Mouse (Mus musculus) cerebellum, postnatal 4 days (tissue): ENCODE measurements at regions not wholly inside any gene's neighbourhood (a gene's known extent, or its start where the extent isn't known, plus 50 kb on each side); places are given as distances from the start of the nearest gene placed in this dataset.
"Not testable (repeated sequence)": the region's sequence is repeated elsewhere in the genome, so short reads cannot be mapped to it uniquely, and the experiment has no call there.

Experiments used
- DNase-seq, 2 experiments: peaks; one replicate each; pipeline ENCODE4 v3.0.0; 2022; ENCODE audit warnings: low spot score in 2 of 2, mixed read lengths in 1 of 2

DNA sequence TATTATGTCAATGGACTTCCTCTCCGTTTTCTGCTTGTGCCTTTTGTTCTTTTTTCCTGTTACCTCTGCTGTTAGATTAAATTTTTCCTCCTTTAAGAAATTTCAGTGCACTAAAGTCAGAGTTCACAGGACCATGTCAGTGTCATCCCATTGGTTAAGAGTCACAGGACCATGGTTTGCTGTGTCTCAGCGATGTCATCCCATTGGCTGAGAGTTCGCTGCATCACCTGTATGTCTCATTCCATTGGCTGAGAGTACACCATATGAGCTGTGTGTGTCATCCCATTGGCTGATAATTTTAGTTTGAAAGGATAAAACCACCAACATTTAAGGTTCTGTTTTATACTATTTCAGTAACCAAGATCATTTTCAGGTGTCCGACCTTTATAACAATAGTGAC, 50.7 kb upstream of the Jade1 start:
- DNase-seq, result no peak

DNA sequence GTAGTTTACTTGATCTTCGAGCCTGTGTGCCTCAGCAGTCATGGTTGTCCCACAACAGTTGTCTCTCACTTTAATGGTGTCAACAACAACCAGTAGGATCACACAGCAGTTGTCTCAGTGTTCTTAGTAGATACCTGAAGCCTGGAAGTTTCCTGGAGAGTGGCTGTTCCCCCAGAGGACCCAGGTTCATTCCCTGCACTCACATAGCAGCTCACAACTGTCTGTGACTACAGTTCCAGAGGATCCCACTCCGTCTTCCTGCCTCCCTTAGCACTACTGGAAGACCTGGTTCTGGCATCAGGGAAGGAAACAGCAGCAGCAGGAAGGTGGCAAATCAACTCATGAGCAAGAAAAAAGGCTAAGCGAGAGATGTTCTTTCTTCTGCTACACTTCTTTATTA, 53.4 kb upstream of the Jade1 start:
- DNase-seq, result no peak

DNA sequence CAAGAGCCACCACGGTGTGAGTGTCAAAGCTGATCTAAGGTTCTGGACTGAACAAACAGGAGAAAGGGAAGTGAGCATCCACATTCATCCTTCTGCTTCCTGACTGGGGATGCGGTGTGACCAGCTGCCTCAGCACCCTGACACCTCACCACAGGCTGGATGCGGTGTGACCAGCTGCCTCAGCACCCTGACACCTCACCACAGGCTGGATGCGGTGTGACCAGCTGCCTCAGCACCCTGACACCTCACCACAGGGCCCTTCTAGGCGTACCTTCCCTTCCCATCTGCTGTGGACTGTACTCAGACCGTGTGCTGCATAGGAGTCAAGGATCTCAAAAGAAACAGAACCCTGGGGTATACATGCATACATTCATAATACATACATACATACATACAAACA, 53.9 kb upstream of the Jade1 start:
- DNase-seq, result not testable (repeated sequence)

DNA sequence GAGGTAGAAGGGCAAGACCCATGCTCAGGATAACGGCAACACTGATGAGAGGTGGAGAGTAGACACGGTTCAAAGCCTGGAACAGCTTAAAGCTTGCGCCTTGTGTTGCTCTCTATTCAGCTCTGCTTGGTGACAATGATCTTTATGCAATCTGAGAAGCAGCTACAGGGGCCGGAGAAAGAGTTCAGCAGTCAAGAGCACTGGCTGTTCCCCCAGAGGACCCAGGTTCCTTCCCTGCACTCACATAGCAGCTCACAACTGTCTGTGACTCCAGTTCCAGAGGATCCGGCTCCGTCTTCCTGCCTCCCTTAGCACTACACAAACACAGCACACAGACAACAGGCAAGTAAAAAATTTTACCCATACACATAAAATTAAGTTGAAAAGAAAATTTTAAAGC, 54.4 kb upstream of the Jade1 start:
- DNase-seq, result no peak

DNA sequence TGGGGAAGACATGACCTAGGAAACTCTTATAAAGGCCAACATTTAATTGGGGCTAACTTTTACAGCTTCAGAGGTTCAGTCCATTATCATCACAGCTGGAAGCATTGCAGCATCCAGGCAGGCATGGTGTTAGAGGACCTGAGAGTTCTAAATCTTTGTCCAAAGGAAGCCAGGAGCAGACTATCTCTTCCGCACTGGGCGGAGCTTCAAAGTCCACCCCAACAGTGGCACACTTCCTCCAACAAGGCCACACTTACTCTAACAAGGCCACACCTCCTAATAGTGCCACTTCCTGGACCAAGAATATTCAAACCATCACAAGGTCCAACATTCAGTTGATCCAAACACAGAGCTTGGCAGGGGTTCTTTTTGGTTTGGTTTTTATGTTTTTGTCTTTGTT, 55.9 kb upstream of the Jade1 start:
- DNase-seq, result no peak

DNA sequence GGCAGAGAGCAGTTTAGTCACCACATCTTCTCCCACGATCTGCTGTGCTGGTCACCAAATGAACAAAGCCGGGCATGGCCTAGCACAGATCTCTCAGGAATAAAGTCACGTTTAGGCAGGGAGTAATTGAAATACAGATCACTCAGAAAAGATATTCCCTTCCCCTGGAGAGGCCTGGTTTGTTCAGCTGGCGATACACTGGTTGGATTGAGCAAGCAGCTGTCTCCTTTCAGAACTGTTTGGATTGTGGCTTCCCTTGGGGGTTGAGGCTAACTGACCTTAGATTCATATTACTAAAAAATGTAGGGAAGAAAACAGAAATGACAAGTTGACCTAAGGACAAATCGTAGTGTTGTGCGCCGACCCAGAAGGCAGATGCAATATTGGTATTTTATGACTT, 56.7 kb upstream of the Jade1 start:
- no peak for DNase-seq

DNA sequence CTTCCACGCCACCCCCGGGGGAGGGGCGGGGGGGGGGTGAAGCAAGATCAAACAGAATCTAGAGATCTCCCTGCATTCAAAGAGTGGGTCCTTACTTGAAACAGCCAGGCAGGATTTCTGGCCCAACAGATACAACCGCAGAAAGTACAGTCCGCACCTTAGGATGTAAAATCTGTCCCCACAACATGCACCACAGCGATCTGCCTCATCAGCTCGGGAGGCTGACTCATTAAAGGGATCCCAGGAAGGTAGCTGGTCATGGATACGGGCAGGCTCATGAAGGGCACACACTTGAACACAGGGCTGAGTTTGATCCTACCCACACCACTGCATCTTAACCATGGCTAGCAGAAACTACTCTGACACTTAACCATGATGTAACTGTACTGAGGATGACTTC, 57.8 kb upstream of the Jade1 start:
- no peak for DNase-seq

DNA sequence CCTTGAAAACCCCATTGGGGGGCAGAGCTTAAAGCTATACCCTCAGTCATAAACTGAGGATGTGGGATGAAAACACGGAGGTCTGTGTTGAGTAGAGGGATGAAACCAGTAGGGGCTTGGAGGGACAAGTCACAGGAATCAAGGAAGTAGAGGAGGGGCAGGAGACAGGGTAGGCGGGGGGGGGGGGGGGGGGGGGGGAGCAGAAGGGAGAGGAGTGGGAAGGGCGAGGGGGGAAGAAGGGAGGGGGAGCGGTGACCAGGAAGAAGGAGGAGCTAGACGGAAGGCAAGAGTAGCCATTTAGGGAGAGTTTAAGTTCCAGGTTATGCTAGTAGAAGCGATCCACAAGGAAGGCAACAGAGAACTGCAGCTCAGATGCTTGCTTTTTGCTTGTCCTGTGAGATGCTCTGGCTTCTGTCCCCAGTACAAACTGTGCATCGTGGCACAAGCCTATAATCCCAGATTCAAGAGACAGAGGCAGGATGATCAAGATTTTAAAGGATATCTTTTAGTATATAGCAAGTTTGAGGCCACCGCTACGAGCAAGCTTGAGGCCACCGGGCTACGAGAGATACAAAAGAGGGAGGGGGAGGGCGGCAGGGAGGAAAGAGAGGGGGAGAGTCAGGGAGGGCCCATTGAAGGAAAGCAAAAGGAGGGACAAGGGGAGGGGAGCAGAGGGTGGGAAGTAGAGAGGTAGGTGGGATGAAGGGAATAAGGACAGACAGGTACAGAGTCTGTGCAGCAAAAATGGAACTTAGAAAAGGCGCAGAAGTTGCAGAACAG, 58.4 kb upstream of the Jade1 start:
- DNase-seq, result no peak

DNA sequence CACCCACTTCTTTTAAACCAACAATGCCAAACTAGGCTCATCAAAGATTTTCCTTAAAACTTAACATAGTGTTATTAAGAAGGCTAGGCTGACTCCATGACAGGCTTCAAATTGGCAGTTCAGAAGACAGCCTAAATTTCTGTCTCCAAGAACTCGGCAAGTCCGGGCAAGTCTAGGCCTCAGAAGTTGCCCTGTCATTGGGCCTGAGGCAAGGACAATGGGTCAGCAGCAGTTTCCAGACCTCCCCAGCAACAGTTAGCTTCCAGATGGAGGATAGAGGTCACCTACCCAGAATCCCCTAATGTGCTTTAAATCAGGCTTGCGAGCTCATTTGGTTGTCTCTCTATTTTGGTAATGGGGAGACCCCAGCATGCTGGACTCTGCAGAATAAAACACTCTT, 59.6 kb upstream of the Jade1 start:
- no peak for DNase-seq

DNA sequence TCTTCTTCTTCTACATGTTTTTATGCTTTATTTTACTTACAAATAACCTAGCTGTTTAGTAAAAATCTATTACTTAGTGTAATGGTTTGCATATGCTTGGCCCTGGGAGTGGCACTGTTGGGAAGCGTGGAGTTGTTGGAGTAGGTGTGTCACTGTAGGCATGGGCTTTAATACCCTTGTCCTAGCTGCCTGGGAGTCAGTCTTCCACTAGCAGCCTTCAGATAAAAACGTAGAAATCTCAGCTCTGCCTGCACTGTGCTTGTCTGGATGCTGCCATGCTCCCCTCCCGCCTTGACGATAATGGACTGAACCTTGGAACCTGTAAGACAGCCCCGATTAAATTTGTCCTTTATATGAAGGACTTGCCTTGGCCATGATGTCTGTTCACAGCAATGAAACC, 60.4 kb upstream of the Jade1 start:
- no peak for DNase-seq

DNA sequence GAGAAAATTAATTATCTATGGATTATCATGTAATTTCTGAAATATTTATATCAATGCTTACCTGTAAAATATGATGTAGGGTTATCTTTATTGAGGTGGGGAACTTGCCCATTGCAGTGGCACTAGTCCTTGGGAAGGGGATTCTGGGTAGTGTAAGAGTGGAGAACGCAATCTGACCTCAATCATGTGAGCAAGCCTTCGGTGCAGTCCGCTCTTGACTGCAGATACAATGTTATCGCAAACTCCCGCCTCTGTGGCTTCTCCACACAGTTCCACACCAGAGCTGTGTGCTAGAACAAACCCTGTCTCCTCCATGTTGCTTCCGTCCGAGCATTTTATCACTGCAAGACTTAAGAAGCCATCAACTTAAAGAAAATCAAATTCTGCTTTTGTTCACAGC, 62.1 kb upstream of the Jade1 start:
- no peak for DNase-seq

DNA sequence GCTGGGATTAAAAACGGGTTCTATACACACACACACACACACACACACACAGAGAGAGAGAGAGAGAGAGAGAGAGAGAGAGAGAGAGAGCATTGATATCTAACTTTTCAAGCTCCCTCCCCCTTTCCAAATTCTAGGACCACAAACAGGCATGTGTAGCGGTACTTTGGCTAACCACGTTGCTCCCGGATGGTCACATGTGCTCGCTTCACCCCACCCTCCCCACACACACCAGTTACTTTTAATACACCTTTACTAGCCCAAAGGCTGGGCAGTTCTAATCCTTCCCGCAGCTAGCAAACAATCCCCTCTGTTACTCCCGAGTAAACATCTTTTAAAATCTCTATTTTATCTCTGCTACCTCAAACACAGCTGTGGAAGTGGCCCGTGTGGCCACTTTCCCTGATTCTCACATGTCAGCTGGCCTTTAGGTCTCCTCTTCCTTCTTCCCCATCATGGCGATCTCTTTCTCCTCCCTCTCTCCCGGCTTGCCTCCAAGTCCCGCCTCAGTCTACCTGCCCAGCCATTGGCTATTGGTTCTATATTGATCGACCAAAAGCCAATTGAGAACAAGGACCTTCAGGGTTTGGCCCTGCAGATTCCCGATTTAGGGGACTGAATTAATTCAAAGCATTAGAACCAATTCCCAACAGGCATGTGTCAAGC, 62.7 kb upstream of the Jade1 start:
- DNase-seq, result no peak

DNA sequence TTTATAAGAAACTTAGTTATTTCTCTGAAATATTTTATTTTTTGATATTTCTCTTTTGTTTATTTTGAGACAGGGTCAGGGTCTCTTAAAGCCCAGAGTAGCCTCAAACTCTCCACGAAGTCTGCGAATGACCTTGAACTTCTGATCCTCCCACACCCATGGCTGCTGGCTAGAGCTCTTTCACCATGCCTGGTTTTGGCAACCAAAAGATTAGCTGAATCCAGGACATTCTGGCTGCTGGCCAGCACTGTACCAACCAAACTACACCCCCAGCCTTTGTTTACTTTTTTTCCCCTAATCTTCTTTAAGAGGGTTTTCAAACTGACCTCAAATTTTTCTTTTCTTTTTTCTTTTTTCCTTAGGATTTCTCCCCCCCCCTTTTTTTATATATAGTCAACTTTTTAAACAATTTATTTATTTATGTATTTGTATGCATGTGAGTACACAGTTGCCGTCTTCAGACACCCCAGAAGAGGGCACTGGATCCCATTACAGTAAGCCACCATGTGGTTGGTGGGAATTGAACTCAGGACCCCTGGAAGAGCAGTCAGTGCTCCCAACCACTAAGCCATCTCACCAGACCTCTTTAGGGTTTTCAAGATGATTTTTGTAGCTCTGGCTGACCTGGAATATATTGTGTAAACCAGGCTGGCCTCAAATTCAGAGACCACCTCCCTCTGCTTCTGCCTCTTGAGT, 63.4 kb upstream of the Jade1 start:
- no peak for DNase-seq

DNA sequence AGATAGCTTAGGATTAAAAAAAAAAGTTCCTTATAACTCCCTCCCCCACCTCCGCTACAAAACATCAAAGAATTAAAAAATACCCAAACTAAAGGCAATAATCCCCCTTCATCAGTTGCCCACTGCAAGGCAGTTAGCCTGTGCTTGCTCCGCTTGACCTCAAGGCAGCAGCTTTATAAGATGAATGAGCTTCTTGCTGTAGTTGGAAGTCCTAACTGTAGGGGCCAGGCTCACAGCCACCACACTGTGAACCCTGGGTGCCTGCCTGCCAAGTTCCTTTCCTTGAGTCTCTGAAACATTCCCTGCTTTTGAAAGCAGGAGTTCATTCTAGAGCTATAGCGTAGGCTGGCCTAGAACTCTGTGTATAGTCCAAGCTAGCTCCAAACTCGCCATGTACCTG, 64.3 kb upstream of the Jade1 start:
- DNase-seq, result no peak

DNA sequence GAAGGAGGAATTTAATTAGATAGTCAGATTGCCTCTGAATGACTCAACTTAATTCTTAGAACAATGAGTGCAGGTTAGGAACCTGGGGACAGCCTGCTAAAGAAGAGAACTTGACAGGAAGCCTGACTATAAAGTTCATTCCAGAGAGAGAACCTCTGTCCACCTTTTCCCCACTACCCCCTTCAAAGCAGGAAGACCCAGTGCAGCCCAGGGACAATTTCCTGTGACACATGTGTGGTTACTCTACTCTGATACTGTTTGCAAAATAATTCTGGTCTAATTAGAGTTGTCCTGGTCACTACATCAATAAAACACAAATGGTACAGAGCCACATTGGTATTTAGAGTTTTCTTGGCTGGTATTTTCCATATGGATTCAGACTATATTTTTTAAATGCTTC, 65.5 kb upstream of the Jade1 start:
- no peak for DNase-seq

DNA sequence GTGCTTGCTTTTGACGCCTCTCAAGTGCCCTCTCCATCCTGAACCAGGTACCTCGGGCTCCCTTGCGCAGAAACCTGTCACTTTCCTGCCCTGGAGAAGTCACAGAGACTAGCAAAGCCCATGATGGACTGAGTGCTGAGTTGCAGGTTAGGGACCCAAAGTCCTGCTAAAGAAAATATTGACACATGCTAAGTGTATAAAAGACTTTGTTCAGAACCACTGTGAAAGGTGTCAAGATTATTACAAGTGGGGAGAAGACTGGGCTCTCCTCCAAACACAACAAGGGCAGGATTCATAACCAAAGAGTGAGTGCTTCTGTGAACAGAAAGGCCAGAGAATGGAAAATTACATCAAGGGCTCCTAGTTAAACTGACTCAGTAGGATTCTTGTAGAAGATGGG, 66.0 kb upstream of the Jade1 start:
- DNase-seq, result no peak

DNA sequence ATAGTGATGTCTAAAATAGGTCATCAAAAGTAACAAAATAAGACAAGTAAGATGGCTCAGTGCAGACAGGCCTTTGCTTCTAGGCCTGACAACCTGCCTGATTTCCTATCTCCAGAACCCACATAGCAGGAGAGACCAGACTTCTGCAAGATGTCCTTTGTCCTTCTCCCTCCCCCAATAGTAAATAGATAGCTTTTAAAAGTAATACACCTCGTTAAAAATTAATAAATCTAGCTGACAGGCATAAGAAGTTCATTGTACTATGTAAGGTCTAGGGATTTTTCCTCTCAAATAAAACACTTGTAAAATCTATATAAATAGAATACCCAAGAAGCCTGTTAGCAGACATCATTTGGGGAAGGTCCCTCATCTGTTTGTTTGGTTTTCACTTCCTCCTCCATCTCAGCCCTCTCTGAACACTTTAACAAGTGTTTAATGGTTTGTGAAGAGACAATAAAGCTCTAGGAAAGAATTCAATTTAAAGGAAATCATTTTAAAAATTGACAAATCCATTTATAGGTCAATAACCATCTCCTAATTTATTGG, 67.2 kb upstream of the Jade1 start:
- DNase-seq, result no peak

DNA sequence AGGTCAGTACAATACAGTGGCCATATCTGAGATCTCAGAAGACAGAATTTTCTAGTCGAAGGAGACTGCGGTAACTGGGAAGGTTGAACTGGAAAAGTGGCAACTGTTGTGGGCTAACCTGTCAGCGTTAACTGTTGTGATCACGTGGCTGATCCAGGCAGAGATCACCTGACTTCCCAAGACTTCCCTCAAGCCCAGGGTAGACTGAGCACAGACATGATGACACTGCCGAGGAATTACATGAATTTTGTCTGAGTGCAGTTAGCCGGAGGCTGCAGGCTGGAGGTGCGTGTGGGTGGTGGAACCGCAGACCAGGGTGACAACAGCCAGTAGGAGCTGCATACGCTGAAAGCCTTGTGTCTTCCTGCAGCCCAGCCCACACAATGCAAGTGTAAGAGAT, 70.6 kb upstream of the Jade1 start:
- DNase-seq, result no peak

DNA sequence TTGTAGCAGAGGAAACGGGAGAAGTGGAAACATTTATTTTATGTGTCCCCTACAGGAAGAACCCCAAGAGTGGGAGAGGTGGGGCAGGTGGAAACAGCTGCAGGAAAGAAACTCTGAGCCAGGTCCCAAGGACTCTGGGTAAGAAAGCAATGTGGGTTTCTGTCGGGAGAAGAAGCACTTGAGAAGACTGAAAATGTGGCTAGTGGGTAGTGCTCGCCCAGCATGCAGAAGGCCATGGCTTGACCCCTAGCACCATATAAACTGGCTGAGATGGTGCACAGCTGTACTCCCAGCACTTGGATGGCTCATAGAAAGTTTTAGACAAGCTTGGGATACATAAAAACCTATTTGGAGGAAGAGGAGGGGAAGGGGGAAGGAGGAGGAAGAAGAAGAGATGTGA, 71.9 kb upstream of the Jade1 start:
- DNase-seq, result no peak

DNA sequence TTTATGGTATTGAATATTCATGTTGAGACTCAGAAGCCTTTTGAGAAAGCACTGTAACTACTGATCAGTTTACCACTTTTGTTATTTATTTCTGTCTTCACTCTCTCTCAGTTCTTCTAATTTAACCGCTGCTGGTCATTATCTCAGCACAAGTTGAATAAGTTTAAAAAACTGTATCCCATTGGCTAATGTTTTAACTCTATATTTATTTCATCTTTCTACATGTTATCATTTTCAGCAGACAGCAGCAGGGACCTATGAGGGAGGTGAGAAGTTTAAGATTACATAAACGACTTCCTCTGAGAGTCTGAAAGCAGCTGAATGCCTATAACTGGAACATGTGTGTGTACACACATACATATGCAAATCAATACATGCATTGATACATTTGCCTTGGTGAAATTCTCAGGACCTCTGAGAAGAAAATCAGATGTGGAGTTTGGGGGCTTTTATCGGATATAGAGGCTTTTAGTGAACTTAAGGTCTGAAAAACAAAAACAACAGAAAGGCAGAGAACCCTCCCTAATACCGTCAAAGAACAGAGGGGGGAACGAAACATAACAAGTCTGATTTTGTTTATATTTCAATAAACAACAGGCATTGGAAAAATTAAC, 72.5 kb upstream of the Jade1 start:
- no peak for DNase-seq

DNA sequence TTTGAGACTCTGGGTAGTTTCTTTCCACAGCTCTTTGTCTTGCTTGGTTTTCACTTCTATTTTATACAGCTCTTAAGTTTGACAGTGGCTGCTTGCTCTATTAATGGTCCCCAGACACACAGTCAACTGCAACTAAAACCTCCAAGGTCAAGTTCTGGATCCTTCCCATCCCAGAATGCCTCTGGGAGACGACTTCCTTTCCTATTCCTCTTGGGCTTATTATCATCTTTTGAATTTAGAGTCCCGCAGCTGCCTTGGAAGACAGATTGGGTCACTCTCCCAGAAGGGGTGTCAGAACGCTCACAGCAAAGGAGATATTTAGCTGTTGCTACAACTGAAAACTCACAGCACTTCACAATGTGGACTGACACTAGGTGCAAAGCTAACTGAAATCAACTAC, 75.3 kb upstream of the Jade1 start:
- DNase-seq, result no peak

DNA sequence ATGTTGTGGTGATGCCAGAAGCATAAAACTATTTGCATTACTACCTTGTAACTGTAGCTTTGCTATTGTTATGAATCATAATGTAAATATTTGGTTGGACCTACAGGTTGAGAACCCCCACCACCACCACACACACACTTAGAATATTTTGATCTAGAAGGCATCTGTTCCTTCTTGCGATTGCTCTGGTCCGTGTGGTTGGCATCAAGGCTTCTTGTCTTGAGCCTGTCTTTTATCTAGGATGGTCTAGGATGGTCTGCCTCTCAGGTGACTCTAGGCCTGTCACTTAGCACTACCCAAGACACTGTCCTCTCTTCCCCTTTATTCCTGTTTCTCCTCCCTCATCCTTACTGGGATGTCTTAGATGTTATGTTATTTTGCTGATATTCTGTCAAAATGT, 76.6 kb upstream of the Jade1 start:
- DNase-seq, result no peak
